Mouse (Mus musculus) layer of hippocampus, adult 9-11 months (tissue): ENCODE measurements at regions not wholly inside any gene's neighbourhood (a gene's known extent, or its start where the extent isn't known, plus 50 kb on each side); places are given as distances from the start of the nearest gene placed in this dataset.

Source experiments
- DNase-seq: peaks from one replicate; pipeline ENCODE4 v3.0.0; 2022

DNA sequence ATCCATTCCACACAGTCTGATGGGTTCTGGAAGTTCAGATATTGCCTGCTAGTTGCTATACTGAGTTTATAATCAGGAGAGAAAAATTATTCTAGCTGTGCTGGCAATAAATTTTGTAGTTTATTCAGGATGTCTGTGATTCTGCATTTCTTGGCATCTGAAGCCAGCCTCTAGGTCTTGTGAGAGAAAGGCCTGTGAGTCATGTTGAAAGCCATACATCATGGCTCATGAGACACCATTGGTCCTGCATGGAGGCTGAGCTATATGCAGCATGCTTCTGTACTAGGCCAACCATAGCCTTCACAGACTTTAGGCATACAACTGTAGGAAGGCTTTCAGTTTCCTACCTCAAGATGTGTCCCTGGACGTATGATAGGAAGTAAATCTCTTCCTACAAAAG, 1334.7 kb downstream of the Fam181b start:
- peak; percentile 2 for DNase-seq

DNA sequence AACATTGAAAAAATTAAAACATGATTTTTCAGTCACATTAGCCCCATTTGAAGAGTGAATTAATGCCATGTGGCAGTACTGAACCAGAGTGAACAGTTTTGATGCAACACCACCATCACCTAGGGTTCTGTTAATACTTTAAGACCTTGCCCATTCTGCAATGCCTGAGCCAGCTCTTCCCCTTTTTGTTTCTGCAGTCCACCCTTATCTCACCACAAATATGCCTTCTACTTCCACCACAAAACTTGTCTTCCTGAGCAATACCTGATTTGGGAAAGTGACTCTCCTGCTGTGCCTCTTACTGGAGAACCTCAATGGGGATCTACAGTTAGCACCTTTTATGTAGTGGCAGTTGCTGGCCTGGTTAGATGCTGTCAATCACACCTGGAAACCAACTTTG, 1335.7 kb downstream of the Fam181b start:
- no peak for DNase-seq

DNA sequence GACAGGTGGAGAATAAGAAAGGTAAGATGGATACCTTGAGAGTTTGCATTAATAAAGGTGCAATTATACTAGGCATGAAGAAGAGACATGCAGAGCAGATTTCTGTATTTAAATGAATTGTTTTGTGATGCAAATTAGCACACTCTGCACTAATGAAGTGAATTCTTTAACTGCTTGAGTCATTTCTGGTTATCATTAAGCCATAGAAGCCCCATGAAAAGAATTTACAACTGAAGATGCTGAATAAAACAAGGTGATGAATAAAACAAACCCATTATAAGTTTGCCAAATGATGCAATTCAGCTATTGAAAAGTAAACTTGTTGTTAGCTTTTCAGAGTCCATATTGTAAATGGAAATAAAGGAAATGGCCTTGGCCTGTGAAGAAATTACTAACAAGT, 1351.8 kb downstream of the Fam181b start:
- no peak for DNase-seq
